Mouse (Mus musculus): ENCODE results near the gene Gm49388. TPM values are rescaled to one million over a fixed set of nuclear protein-coding genes. Genes with fewer than 3 reads are reported as not detected.
"Not testable (repeated sequence)": the region's sequence is repeated elsewhere in the genome, so short reads cannot be mapped to it uniquely, and the experiment has no call there.

The Gm49388 gene
- polyA plus RNA-seq, 1 experiment from 2014 or later, result not detected

GRCm38 (mm10) chr7:127768997-127769593 is 16.3 kb upstream of the Gm49388 start:
- peak; percentile 5; the same call in 1 of the 2 replicates for ATAC-seq (ENCODE audit: insufficient read depth)
- 1% methylated on average over 16 of the region's 16 CpGs for WGBS (ENCODE audit: insufficient replicate concordance)

GRCm38 (mm10) chr7:127769651-127770038 is 15.8 kb upstream of the Gm49388 start, which contains the start of gene Orai3:
Gene Orai3, plus strand, starts transcription at chr7:127769815.
- peak; percentile 16 for ATAC-seq (ENCODE audit: insufficient read depth)
- 0% methylated on average over 24 of the region's 24 CpGs for WGBS (ENCODE audit: insufficient replicate concordance)
- H3K4me2 ChIP-seq, result peak within 1 kb of the TSS; percentile 93

More at GRCm38 (mm10) chr7:127768997-127769593, 16.3 kb upstream of the Gm49388 start:
- Histone ChIP-seq H3K4me1 (replicated peaks) (peaks cover 78% of the 10 kb centered on the region), H3K4me3 (replicated peaks) (peak overlapping the region; percentile 72), H3K27ac (replicated peaks) (peak overlapping the region; percentile 97), H3K9ac (peak overlapping the region; percentile 79), H3K9me3 (replicated peaks) (no peaks in the 10 kb centered on the region), H3K4me2 (peak overlapping the region; percentile 93), H3K36me3 (replicated peaks) (peaks cover 2% of the 10 kb centered on the region; the same call in 1 of the 2 replicates), H3K27me3 (no peaks in the 10 kb centered on the region)

GRCm38 (mm10) chr7:127770039-127770905 is 15.1 kb upstream of the Gm49388 start:
- H3K27me3 ChIP-seq, result no peaks in the 10 kb centered on the region
- WGBS (ENCODE audit: insufficient replicate concordance), result 1% methylated on average over 27 of the region's 27 CpGs
- no peaks in the 10 kb centered on the region for H3K9me3 ChIP-seq (replicated peaks)
- ATAC-seq (ENCODE audit: insufficient read depth), result no peak
- peak overlapping the region; percentile 79 for H3K9ac ChIP-seq
- H3K4me2 ChIP-seq, result peak overlapping the region; percentile 93
- peaks cover 86% of the 10 kb centered on the region for H3K4me1 ChIP-seq (replicated peaks)
- no peaks in the 10 kb centered on the region; the same call in 1 of the 2 replicates for H3K36me3 ChIP-seq (replicated peaks)
- H3K27ac ChIP-seq (replicated peaks), result peak overlapping the region; percentile 97
- H3K4me3 ChIP-seq (replicated peaks), result peak overlapping the region; percentile 72

More at GRCm38 (mm10) chr7:127769651-127770038, 15.8 kb upstream of the Gm49388 start, which contains the start of gene Orai3:
- H3K9me3 ChIP-seq (replicated peaks), result no peaks in the 10 kb centered on the region
- no peaks in the 10 kb centered on the region for H3K27me3 ChIP-seq
- H3K36me3 ChIP-seq (replicated peaks), result no peaks in the 10 kb centered on the region; the same call in 1 of the 2 replicates
- H3K27ac ChIP-seq (replicated peaks), result peak within 1 kb of the TSS; percentile 97
- H3K9ac ChIP-seq, result peak within 1 kb of the TSS; percentile 79
- peak within 1 kb of the TSS; percentile 72 for H3K4me3 ChIP-seq (replicated peaks)
- peaks cover 84% of the 10 kb centered on the region for H3K4me1 ChIP-seq (replicated peaks)

- Histone ChIP-seq H3K9me3 (replicated peaks) (no peaks in the 10 kb centered on the region), H3K27me3 (no peaks in the 10 kb centered on the region), H3K27ac (replicated peaks) (peak overlapping the region; percentile 97), H3K9ac (no peak overlapping the region), H3K4me1 (replicated peaks) (peaks cover 86% of the 10 kb centered on the region), H3K4me3 (replicated peaks) (0 out of 2 replicates have a peak overlapping the region, but pooled peaks have one; percentile 72), H3K36me3 (replicated peaks) (no peaks in the 10 kb centered on the region; the same call in 1 of the 2 replicates), H3K4me2 (peak overlapping the region; percentile 93)
- no peak for ATAC-seq (ENCODE audit: insufficient read depth)
- 37% methylated on average over 5 of the region's 5 CpGs for WGBS (ENCODE audit: insufficient replicate concordance)
Measured at GRCm38 (mm10) chr7:127771262-127771661, 14.1 kb upstream of the Gm49388 start.

- H3K27ac ChIP-seq (replicated peaks), result no peak overlapping the region; the same call in 1 of the 2 replicates
- ATAC-seq (ENCODE audit: insufficient read depth), result no peak
- no peak overlapping the region for H3K4me3 ChIP-seq (replicated peaks)
- H3K4me2 ChIP-seq, result no peak overlapping the region
- H3K36me3 ChIP-seq (replicated peaks), result no peaks in the 10 kb centered on the region; the same call in 1 of the 2 replicates
- peaks cover 79% of the 10 kb centered on the region for H3K4me1 ChIP-seq (replicated peaks)
- 38% methylated on average over 3 of the region's 3 CpGs for WGBS (ENCODE audit: insufficient replicate concordance)
- no peak overlapping the region for H3K9ac ChIP-seq
- no peaks in the 10 kb centered on the region for H3K27me3 ChIP-seq
- H3K9me3 ChIP-seq (replicated peaks), result no peaks in the 10 kb centered on the region
Measured at GRCm38 (mm10) chr7:127772080-127772479, 13.3 kb upstream of the Gm49388 start.

GRCm38 (mm10) chr7:127772557-127772956 is 12.9 kb upstream of the Gm49388 start:
- H3K9ac ChIP-seq, result no peak overlapping the region
- no peaks in the 10 kb centered on the region for H3K27me3 ChIP-seq
- H3K4me2 ChIP-seq, result no peak overlapping the region
- no peak for ATAC-seq (ENCODE audit: insufficient read depth)
- no peaks in the 10 kb centered on the region for H3K9me3 ChIP-seq (replicated peaks)
- 78% methylated on average over 1 of the region's 1 CpGs for WGBS (ENCODE audit: insufficient replicate concordance)
- H3K27ac ChIP-seq (replicated peaks), result no peak overlapping the region; the same call in 1 of the 2 replicates
- no peaks in the 10 kb centered on the region; the same call in 1 of the 2 replicates for H3K36me3 ChIP-seq (replicated peaks)
- no peak overlapping the region for H3K4me3 ChIP-seq (replicated peaks)
- H3K4me1 ChIP-seq (replicated peaks), result peaks cover 74% of the 10 kb centered on the region

GRCm38 (mm10) chr7:127773664-127774384 is 11.6 kb upstream of the Gm49388 start:
- H3K9ac ChIP-seq, result no peak overlapping the region
- 35% methylated on average over 9 of the region's 9 CpGs for WGBS (ENCODE audit: insufficient replicate concordance)
- no peaks in the 10 kb centered on the region for H3K27me3 ChIP-seq
- H3K4me1 ChIP-seq (replicated peaks), result peaks cover 73% of the 10 kb centered on the region
- H3K4me3 ChIP-seq (replicated peaks), result no peak overlapping the region
- no peaks in the 10 kb centered on the region for H3K9me3 ChIP-seq (replicated peaks)
- peaks cover 6% of the 10 kb centered on the region for H3K36me3 ChIP-seq (replicated peaks)
- no peak overlapping the region for H3K27ac ChIP-seq (replicated peaks)
- no peak overlapping the region for H3K4me2 ChIP-seq
- ATAC-seq (ENCODE audit: insufficient read depth), result no peak

- peak overlapping the region; percentile 83 for H3K9ac ChIP-seq
- peak overlapping the region; percentile 92 for H3K4me3 ChIP-seq (replicated peaks)
- H3K36me3 ChIP-seq (replicated peaks), result peaks cover 25% of the 10 kb centered on the region
- WGBS (ENCODE audit: insufficient replicate concordance), result 62% methylated on average over 7 of the region's 7 CpGs
- H3K4me1 ChIP-seq (replicated peaks), result peaks cover 59% of the 10 kb centered on the region
- peak overlapping the region; percentile 91 for H3K4me2 ChIP-seq
- H3K27me3 ChIP-seq; ATAC-seq (ENCODE audit: insufficient read depth); H3K9me3 ChIP-seq (replicated peaks): not testable (repeated sequence)
- peak overlapping the region; percentile 97 for H3K27ac ChIP-seq (replicated peaks)
Measured at GRCm38 (mm10) chr7:127775837-127776236, 9.6 kb upstream of the Gm49388 start.

- H3K27ac ChIP-seq (replicated peaks), result peak within 1 kb of the TSS; percentile 97
- H3K9me3 ChIP-seq (replicated peaks), result no peaks in the 10 kb centered on the region
- peaks cover 31% of the 10 kb centered on the region for H3K36me3 ChIP-seq (replicated peaks)
- H3K4me3 ChIP-seq (replicated peaks), result peak within 1 kb of the TSS; percentile 92
- H3K27me3 ChIP-seq, result no peaks in the 10 kb centered on the region
- peak; percentile 56 for ATAC-seq (ENCODE audit: insufficient read depth)
- H3K9ac ChIP-seq, result peak within 1 kb of the TSS; percentile 83
- peaks cover 53% of the 10 kb centered on the region for H3K4me1 ChIP-seq (replicated peaks)
- WGBS (ENCODE audit: insufficient replicate concordance), result under 1% methylated on average over 23 of the region's 23 CpGs
- H3K4me2 ChIP-seq, result peak within 1 kb of the TSS; percentile 91
Measured at GRCm38 (mm10) chr7:127776426-127776825, 9.0 kb upstream of the Gm49388 start, which contains the start of gene Setd1a. Gene Setd1a, plus strand, starts transcription at chr7:127776670.

GRCm38 (mm10) chr7:127776878-127777473 is 8.4 kb upstream of the Gm49388 start:
- H3K27me3 ChIP-seq, result no peaks in the 10 kb centered on the region
- peaks cover 48% of the 10 kb centered on the region for H3K4me1 ChIP-seq (replicated peaks)
- no peaks in the 10 kb centered on the region for H3K9me3 ChIP-seq (replicated peaks)
- H3K4me2 ChIP-seq, result peak overlapping the region; percentile 91
- ATAC-seq (ENCODE audit: insufficient read depth), result peak; percentile 91
- WGBS (ENCODE audit: insufficient replicate concordance), result 2% methylated on average over 70 of the region's 70 CpGs
- H3K9ac ChIP-seq, result peak overlapping the region; percentile 83
- H3K27ac ChIP-seq (replicated peaks), result peak overlapping the region; percentile 97
- H3K36me3 ChIP-seq (replicated peaks), result peaks cover 37% of the 10 kb centered on the region
- peak overlapping the region; percentile 92 for H3K4me3 ChIP-seq (replicated peaks)
